Mouse (Mus musculus) splenic B cell, adult 2 months (primary cell): ENCODE measurements around the gene Tcerg1l.

ENCODE experiments used
- DNase-seq: peaks from one replicate; pipeline ENCODE4 v3.0.0-alpha.2; 2011; ENCODE audit warnings: low read depth, low spot score
- H3K27me3 ChIP-seq: 2 replicates; pipeline ENCODE4 v1.6.1; 2012; ENCODE audit warnings: mild to moderate bottlenecking, low read length, moderate library complexity, mixed read lengths; ENCODE audit not compliant: control insufficient read depth, poor library complexity, insufficient read depth, severe bottlenecking
- H3K36me3 ChIP-seq: 2 replicates; pipeline ENCODE4 v1.6.1; 2012; ENCODE audit warnings: mild to moderate bottlenecking, low read length, moderate library complexity, mixed read lengths; ENCODE audit not compliant: control insufficient read depth, poor library complexity, insufficient read depth, severe bottlenecking

The Tcerg1l gene

DNA sequence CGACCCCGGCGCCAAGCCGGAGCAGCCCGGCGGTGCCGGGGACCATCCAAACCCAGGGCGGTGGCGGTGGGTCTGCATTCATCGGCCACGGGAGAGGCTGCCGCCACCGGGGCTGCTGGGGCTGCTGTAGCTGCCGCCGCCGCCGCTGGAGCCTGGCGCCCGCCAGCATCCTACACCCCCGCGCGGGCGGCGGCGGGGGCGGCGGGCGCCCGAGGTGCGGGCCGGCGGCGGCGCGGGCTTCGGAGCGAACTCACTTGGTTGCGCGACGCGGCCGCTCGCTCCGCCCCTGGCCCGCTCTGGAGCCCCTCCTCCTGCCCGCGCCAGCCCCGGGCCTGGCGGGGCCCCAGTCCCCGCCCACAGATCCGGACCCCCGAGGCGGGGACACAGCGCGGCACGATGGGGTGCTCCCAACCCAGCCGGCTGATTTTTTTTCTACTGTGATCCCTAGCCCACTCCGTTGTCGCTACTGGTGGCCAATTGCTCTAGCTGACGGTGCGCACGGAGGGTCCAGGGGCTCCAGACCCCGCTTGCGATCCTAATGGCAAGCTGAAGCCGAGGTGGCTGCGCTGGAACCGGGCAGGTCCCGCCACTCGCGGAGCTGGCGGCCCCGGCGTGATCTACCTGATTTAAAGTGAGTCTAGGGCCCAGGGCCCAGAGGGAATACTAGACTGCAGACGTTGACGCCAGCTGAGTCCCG is at the start of gene Tcerg1l:
TSS of gene Tcerg1l (minus strand) at position 246 of the 697 bp plus-strand sequence.
- no peaks in the 10 kb centered on the region for H3K36me3 ChIP-seq
- no peak for DNase-seq
- no peaks in the 10 kb centered on the region for H3K27me3 ChIP-seq

- no peaks in the 10 kb centered on the region for H3K36me3 ChIP-seq
- DNase-seq = no peak
- no peaks in the 10 kb centered on the region for H3K27me3 ChIP-seq
Observed at GRCm38 (mm10) chr7:138442096-138442495, 44.6 kb upstream of the Tcerg1l start.

GRCm38 (mm10) chr7:138432541-138432940 is 35.0 kb upstream of the Tcerg1l start:
- no peak for DNase-seq
- Histone ChIP-seq H3K36me3 (no peaks in the 10 kb centered on the region), H3K27me3 (no peaks in the 10 kb centered on the region)

- H3K27me3 ChIP-seq = no peaks in the 10 kb centered on the region
- no peaks in the 10 kb centered on the region for H3K36me3 ChIP-seq
- no peak for DNase-seq
Observed at GRCm38 (mm10) chr7:138431456-138431855, 33.9 kb upstream of the Tcerg1l start.

DNA sequence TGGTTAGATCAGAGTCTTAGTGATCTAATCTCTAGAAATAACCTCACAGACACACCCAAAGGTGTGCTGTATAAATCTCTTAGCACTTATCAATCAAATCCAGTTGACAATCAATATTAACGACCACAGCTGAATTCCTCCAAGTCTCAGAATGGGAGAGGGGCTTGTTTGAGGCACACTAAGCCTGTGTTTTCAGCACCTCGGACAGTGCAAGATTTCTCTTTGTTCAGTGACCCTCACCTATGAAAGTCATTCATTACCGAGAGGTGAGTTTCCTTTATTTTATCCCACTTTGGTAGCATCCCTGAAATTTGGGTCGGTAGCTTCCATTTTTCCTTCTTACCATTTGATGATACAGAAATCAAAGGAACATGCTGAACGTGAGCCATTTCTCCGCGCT is 32.4 kb upstream of the Tcerg1l start:
- Histone ChIP-seq H3K27me3 (no peaks in the 10 kb centered on the region), H3K36me3 (no peaks in the 10 kb centered on the region)
- no peak for DNase-seq

DNA sequence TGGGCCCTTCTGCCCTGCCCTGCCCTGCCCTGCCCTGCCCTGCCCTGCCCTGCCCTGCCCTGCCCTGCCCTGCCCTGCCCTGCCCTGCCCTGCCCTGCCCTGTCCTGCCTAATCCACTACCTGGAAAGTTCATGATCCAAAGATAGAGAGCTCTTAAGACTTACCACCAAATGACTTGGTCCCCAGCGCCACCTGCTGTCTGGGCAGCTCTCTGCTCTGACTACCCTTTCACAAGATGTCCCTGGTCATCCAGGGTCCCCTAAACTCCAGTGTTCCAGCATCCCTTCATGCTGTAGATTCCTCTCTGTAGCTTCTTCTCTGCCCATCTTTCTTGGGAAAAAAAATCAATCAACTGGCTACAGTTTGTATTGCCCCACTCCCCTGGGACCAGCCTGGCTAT is 31.3 kb upstream of the Tcerg1l start:
- DNase-seq = peak; percentile 18
- H3K27me3 ChIP-seq = no peaks in the 10 kb centered on the region
- H3K36me3 ChIP-seq = no peaks in the 10 kb centered on the region

DNA sequence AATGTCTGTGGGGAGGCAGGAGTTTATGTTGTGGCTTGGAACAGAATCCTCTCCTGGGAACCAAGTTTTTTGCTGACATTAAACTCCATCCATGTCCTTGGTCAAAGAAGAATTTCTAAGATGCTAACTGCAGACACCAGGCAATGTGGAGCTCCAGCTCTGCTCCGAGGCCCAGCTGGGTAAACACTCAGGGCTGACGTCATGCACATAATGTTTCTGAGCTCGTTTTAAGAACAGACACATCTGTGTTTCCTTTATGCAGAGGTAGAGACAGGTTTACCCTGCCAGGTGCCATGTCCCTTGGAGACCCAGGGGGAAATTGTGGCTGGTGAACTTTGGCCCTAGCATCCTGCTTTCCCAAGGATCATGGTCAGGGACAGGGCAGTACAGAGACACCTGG is 29.9 kb upstream of the Tcerg1l start:
- DNase-seq = no peak
- no peaks in the 10 kb centered on the region for H3K27me3 ChIP-seq
- H3K36me3 ChIP-seq = no peaks in the 10 kb centered on the region

- Histone ChIP-seq H3K36me3 (no peaks in the 10 kb centered on the region), H3K27me3 (no peaks in the 10 kb centered on the region)
- DNase-seq = no peak
Observed at GRCm38 (mm10) chr7:138413496-138413895, 16.0 kb upstream of the Tcerg1l start.

- H3K36me3 ChIP-seq = no peaks in the 10 kb centered on the region
- H3K27me3 ChIP-seq = no peaks in the 10 kb centered on the region
- DNase-seq = no peak
Observed at GRCm38 (mm10) chr7:138401641-138402040, 4.1 kb upstream of the Tcerg1l start.

- no peaks in the 10 kb centered on the region for H3K27me3 ChIP-seq
- DNase-seq = no peak
- H3K36me3 ChIP-seq = no peaks in the 10 kb centered on the region
Observed at GRCm38 (mm10) chr7:138400506-138401272, 3.2 kb upstream of the Tcerg1l start.

GRCm38 (mm10) chr7:138398182-138398793 is 758 bp upstream of the Tcerg1l start:
- no peaks in the 10 kb centered on the region for H3K27me3 ChIP-seq
- no peaks in the 10 kb centered on the region for H3K36me3 ChIP-seq
- DNase-seq = no peak

- Histone ChIP-seq H3K27me3 (no peaks in the 10 kb centered on the region), H3K36me3 (no peaks in the 10 kb centered on the region)
- DNase-seq = no peak
Observed at GRCm38 (mm10) chr7:138396863-138397484, 556 bp downstream of the Tcerg1l start.

GRCm38 (mm10) chr7:138396109-138396862 is 1.2 kb downstream of the Tcerg1l start:
- Histone ChIP-seq H3K27me3 (no peaks in the 10 kb centered on the region), H3K36me3 (no peaks in the 10 kb centered on the region)
- DNase-seq = no peak

DNA sequence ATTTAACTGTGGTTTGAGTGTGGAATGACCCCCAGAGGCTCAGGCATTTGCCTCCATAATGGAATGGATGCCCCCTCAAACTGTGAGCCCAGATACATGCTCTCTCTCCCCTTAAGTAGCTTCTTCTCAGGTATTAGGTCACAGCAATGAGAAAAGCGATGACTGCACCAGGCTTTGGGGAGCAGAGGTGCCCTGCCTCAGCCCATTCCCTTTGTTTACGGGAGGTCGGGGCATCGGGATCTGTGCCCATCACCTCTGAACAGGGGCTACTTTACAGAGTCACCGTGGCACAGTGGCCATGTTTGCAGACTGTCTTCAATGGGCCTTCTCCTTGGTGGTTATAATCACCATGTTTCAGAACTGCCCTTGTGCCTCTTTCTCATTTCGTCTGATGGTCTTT is 7.6 kb downstream of the Tcerg1l start:
- Histone ChIP-seq H3K36me3 (no peaks in the 10 kb centered on the region), H3K27me3 (no peaks in the 10 kb centered on the region)
- DNase-seq = no peak
